Mouse (Mus musculus) midbrain, embryonic 15.5 days (tissue): ENCODE data around the gene Reg3d. TPM values are rescaled to one million over a fixed set of nuclear protein-coding genes. Genes with fewer than 3 reads are reported as not detected.

ENCODE experiments used
- polyA plus RNA-seq: library from polyadenylated mRNA; unstranded; fragments of >200 nt; fragmentation: Nextera tagmentation; extraction: Ambion mirVana; gene quantifications from 2 replicates; pipeline ENCODE4 v1.2.1, GENCODE M21; 2015

Gene Reg3d
- polyA plus RNA-seq, 1 experiment from 2014 or later, result not detected

Other genes with a start within 250 kb of the Reg3d start
- 1.1 TPM in 1 of 2 replicates, not detected in the other for gene Reg3b, start 8.2 kb downstream of the Reg3d start, polyA plus RNA-seq
- not detected in 2 replicates for gene Reg3a, start 1.8 kb upstream of the Reg3d start, polyA plus RNA-seq
- gene Reg2, start 16.8 kb upstream of the Reg3d start, polyA plus RNA-seq, result not detected in 2 replicates
- gene Reg1, start 43.8 kb upstream of the Reg3d start, polyA plus RNA-seq, result not detected in 2 replicates
- gene Reg3g, start 90.0 kb upstream of the Reg3d start, polyA plus RNA-seq, result not detected in 2 replicates